Mouse (Mus musculus): ENCODE data around the gene Dusp22. TPM values are rescaled to one million over a fixed set of nuclear protein-coding genes. Genes with fewer than 3 reads are reported as not detected.

Dusp22 gene
- total and polyA plus RNA-seq, 2 experiments, result 11.1 to 14.5 TPM

GRCm38 (mm10) chr13:30702695-30703094 is 42.9 kb downstream of the Dusp22 start:
- WGBS, result 89% methylated on average over 5 of the region's 5 CpGs

GRCm38 (mm10) chr13:30704246-30705095 is 44.7 kb downstream of the Dusp22 start:
- DNase-seq (ENCODE audit: extremely low read depth, low read depth, low spot score), result no peak

More at GRCm38 (mm10) chr13:30702695-30703094, 42.9 kb downstream of the Dusp22 start:
- Histone ChIP-seq H3K4me3 (ENCODE audit: insufficient read depth, low read depth, low read length) (no peak overlapping the region), H3K79me2 (ENCODE audit: control insufficient read depth, insufficient read depth, low read length) (no peaks in the 10 kb centered on the region), H3K27me3 (ENCODE audit: control insufficient read depth, insufficient read depth, low read length) (no peaks in the 10 kb centered on the region), H3K27ac (replicated peaks; ENCODE audit: insufficient read depth, low read depth, low read length) (no peak overlapping the region), H3K36me3 (ENCODE audit: control insufficient read depth, insufficient read depth, low read length) (peaks cover 14% of the 10 kb centered on the region; the same call in 1 of the 2 replicates), H3K4me1 (ENCODE audit: control insufficient read depth, insufficient read depth, low read length) (no peaks in the 10 kb centered on the region), H3K9ac (ENCODE audit: low read depth, low read length) (no peak overlapping the region)
- TF ChIP-seq POLR2A (IDR thresholded peaks at IDR 0.05; ENCODE audit: extremely low read depth, insufficient read depth, low read length) (no peak), CTCF (IDR thresholded peaks at IDR 0.05; ENCODE audit: low read depth, low read length) (no peak)
- no peak for DNase-seq (ENCODE audit: extremely low read depth, low read depth, low spot score)

GRCm38 (mm10) chr13:30711066-30711465 is 51.3 kb downstream of the Dusp22 start:
- Histone ChIP-seq H3K79me2 (ENCODE audit: control insufficient read depth, insufficient read depth, low read length) (no peaks in the 10 kb centered on the region), H3K9ac (ENCODE audit: low read depth, low read length) (no peak overlapping the region), H3K36me3 (ENCODE audit: control insufficient read depth, insufficient read depth, low read length) (peaks cover 10% of the 10 kb centered on the region; the same call in 1 of the 2 replicates), H3K4me1 (ENCODE audit: control insufficient read depth, insufficient read depth, low read length) (no peaks in the 10 kb centered on the region), H3K27ac (replicated peaks; ENCODE audit: insufficient read depth, low read depth, low read length) (no peak overlapping the region), H3K27me3 (ENCODE audit: control insufficient read depth, insufficient read depth, low read length) (no peaks in the 10 kb centered on the region), H3K4me3 (ENCODE audit: insufficient read depth, low read depth, low read length) (no peak overlapping the region)
- WGBS, result 87% methylated on average over 2 of the region's 2 CpGs
- DNase-seq (ENCODE audit: extremely low read depth, low read depth, low spot score), result no peak
- TF ChIP-seq POLR2A (IDR thresholded peaks at IDR 0.05; ENCODE audit: extremely low read depth, insufficient read depth, low read length), result no peak

More at GRCm38 (mm10) chr13:30704246-30705095, 44.7 kb downstream of the Dusp22 start:
- TF ChIP-seq POLR2A (IDR thresholded peaks at IDR 0.05; ENCODE audit: extremely low read depth, insufficient read depth, low read length) (no peak), CTCF (IDR thresholded peaks at IDR 0.05; ENCODE audit: low read depth, low read length) (no peak)
- H3K9ac ChIP-seq (ENCODE audit: low read depth, low read length), result no peak overlapping the region
- WGBS, result 86% methylated on average over 8 of the region's 8 CpGs
- no peaks in the 10 kb centered on the region for H3K4me1 ChIP-seq (ENCODE audit: control insufficient read depth, insufficient read depth, low read length)
- no peaks in the 10 kb centered on the region for H3K79me2 ChIP-seq (ENCODE audit: control insufficient read depth, insufficient read depth, low read length)
- no peaks in the 10 kb centered on the region for H3K27me3 ChIP-seq (ENCODE audit: control insufficient read depth, insufficient read depth, low read length)
- no peak overlapping the region for H3K4me3 ChIP-seq (ENCODE audit: insufficient read depth, low read depth, low read length)
- peaks cover 14% of the 10 kb centered on the region; the same call in 1 of the 2 replicates for H3K36me3 ChIP-seq (ENCODE audit: control insufficient read depth, insufficient read depth, low read length)
- H3K27ac ChIP-seq (replicated peaks; ENCODE audit: insufficient read depth, low read depth, low read length), result no peak overlapping the region

- Histone ChIP-seq H3K79me2 (ENCODE audit: control insufficient read depth, insufficient read depth, low read length) (no peaks in the 10 kb centered on the region), H3K27me3 (ENCODE audit: control insufficient read depth, insufficient read depth, low read length) (no peaks in the 10 kb centered on the region), H3K36me3 (ENCODE audit: control insufficient read depth, insufficient read depth, low read length) (peaks cover 9% of the 10 kb centered on the region; the same call in 1 of the 2 replicates), H3K27ac (replicated peaks; ENCODE audit: insufficient read depth, low read depth, low read length) (no peak overlapping the region), H3K4me3 (ENCODE audit: insufficient read depth, low read depth, low read length) (no peak overlapping the region), H3K9ac (ENCODE audit: low read depth, low read length) (no peak overlapping the region), H3K4me1 (ENCODE audit: control insufficient read depth, insufficient read depth, low read length) (no peaks in the 10 kb centered on the region)
- DNase-seq (ENCODE audit: extremely low read depth, low read depth, low spot score), result no peak
- 94% methylated on average over 3 of the region's 3 CpGs for WGBS
- TF ChIP-seq POLR2A (IDR thresholded peaks at IDR 0.05; ENCODE audit: extremely low read depth, insufficient read depth, low read length), result no peak
- TF ChIP-seq CTCF (IDR thresholded peaks at IDR 0.05; ENCODE audit: low read depth, low read length), result no peak
Measured at GRCm38 (mm10) chr13:30711711-30712110, 51.9 kb downstream of the Dusp22 start.

GRCm38 (mm10) chr13:30712280-30712679 is 52.5 kb downstream of the Dusp22 start:
- Histone ChIP-seq H3K4me3 (ENCODE audit: insufficient read depth, low read depth, low read length) (no peak overlapping the region), H3K27me3 (ENCODE audit: control insufficient read depth, insufficient read depth, low read length) (no peaks in the 10 kb centered on the region), H3K4me1 (ENCODE audit: control insufficient read depth, insufficient read depth, low read length) (no peaks in the 10 kb centered on the region), H3K9ac (ENCODE audit: low read depth, low read length) (no peak overlapping the region), H3K79me2 (ENCODE audit: control insufficient read depth, insufficient read depth, low read length) (no peaks in the 10 kb centered on the region), H3K36me3 (ENCODE audit: control insufficient read depth, insufficient read depth, low read length) (peaks cover 9% of the 10 kb centered on the region; the same call in 1 of the 2 replicates), H3K27ac (replicated peaks; ENCODE audit: insufficient read depth, low read depth, low read length) (no peak overlapping the region)
- no peak for DNase-seq (ENCODE audit: extremely low read depth, low read depth, low spot score)
- TF ChIP-seq POLR2A (IDR thresholded peaks at IDR 0.05; ENCODE audit: extremely low read depth, insufficient read depth, low read length) (no peak), CTCF (IDR thresholded peaks at IDR 0.05; ENCODE audit: low read depth, low read length) (no peak)
- WGBS, result 86% methylated on average over 6 of the region's 6 CpGs

GRCm38 (mm10) chr13:30713621-30714020 is 53.8 kb downstream of the Dusp22 start:
- Histone ChIP-seq H3K27ac (replicated peaks; ENCODE audit: insufficient read depth, low read depth, low read length) (no peak overlapping the region), H3K79me2 (ENCODE audit: control insufficient read depth, insufficient read depth, low read length) (no peaks in the 10 kb centered on the region)

More at GRCm38 (mm10) chr13:30713621-30714020, 53.8 kb downstream of the Dusp22 start:
- Histone ChIP-seq H3K4me1 (ENCODE audit: control insufficient read depth, insufficient read depth, low read length) (no peaks in the 10 kb centered on the region), H3K36me3 (ENCODE audit: control insufficient read depth, insufficient read depth, low read length) (no peaks in the 10 kb centered on the region; the same call in 1 of the 2 replicates), H3K27me3 (ENCODE audit: control insufficient read depth, insufficient read depth, low read length) (no peaks in the 10 kb centered on the region), H3K4me3 (ENCODE audit: insufficient read depth, low read depth, low read length) (no peak overlapping the region), H3K9ac (ENCODE audit: low read depth, low read length) (no peak overlapping the region)
- WGBS, result 54% methylated on average over 3 of the region's 3 CpGs
- DNase-seq (ENCODE audit: extremely low read depth, low read depth, low spot score), result no peak
- TF ChIP-seq CTCF (IDR thresholded peaks at IDR 0.05; ENCODE audit: low read depth, low read length) (no peak), POLR2A (IDR thresholded peaks at IDR 0.05; ENCODE audit: extremely low read depth, insufficient read depth, low read length) (no peak)
